Mouse (Mus musculus): Measurements from ENCODE around the gene Bola1. TPM values are rescaled to one million over a fixed set of nuclear protein-coding genes. Genes with fewer than 3 reads are reported as not detected.
A peak's percentile ranks its signal among the peaks of the same experiment; 100 is the strongest.

Bola1 gene
- polyA plus RNA-seq, 1 experiment: 61.3 TPM

DNA sequence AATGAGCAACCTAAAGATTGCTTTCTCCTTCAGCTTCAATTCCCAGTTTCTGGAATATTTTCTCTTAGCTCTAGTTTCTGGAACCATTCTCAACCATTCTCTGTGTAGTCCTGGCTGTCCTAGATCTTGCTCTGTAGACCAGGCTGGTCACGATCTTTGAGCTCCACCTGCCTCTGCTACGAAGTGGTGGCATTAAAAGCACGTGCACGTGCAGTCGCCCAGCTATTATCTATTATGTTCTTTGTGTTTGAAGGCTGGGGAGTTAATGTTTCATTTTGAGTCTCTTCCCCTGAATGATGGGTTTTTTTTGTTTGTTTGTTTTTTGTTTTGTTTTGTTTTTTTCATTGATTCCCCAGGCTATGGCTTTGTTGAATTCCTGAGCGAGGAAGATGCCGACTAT, 46.3 kb downstream of the Bola1 start:
- Histone ChIP-seq H3K4me1 (ENCODE audit: control insufficient read depth, insufficient read depth, low read length) (peaks cover 7% of the 10 kb centered on the region), H3K4me3 (replicated peaks; ENCODE audit: extremely low read depth, low read depth, low read length) (peak overlapping the region; percentile 92)
- TF ChIP-seq POLR2A (IDR thresholded peaks at IDR 0.05; ENCODE audit: borderline replicate concordance, extremely low read depth, low read depth, low read length) (no peak), CTCF (IDR thresholded peaks at IDR 0.05; ENCODE audit: insufficient read depth, low read length) (no peak)
- 34% methylated on average over 7 of the region's 7 CpGs for WGBS
- DNase-seq: no peak

DNA sequence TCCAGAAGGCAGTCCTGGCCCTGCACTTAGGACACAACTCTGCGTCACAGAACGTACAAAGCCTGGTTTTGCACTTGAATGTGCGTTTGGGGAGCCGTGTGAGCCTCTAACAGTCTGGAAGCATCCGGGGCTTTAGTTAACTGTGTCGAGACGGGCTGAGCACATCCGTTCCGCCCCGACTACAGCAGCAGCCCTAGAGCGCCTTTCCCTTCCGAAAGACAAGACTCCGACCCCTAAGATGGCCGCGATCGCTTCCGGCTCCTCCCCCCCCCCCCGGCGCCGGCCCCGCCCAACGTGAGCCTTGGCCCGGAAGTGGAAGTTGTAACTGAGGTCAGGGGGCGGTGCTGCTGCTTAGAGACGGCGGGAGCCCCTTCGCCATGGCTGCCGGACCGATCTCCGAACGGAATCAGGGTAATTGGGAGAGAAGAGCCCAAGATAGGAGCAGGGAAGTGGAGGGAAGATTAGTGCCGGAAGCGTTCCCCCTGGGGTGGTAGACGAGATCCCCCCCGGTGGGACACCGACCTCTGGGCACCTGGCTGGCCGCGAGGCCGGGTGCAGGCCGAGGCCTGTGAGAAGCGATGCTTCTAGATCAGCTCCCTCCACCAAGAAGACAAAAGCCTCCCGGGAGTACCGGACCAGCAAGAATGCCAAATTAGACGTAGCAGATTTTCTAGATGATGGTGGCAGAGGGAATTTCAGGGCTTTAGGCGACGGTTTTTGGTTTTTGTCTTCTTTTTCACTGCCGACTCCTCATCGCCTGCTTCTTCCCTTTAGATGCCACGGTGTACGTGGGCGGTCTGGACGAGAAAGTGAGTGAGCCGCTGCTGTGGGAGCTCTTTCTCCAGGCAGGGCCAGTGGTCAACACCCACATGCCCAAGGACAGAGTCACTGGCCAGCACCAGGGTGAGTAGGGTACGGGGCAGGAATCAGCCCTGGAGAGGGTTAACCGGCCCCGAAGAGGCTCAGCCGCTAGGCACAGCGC, 47.0 kb downstream of the Bola1 start, which contains the start of gene Sf3b4:
TSS of gene Sf3b4 (plus strand) at position 136 of the 982 bp plus-strand sequence.
- Histone ChIP-seq H3K4me1 (ENCODE audit: control insufficient read depth, insufficient read depth, low read length) (peaks cover 10% of the 10 kb centered on the region), H3K4me3 (replicated peaks; ENCODE audit: extremely low read depth, low read depth, low read length) (peak within 1 kb of the TSS; percentile 97)
- TF ChIP-seq POLR2A (IDR thresholded peaks at IDR 0.05; ENCODE audit: borderline replicate concordance, extremely low read depth, low read depth, low read length) (peak; percentile 99), CTCF (IDR thresholded peaks at IDR 0.05; ENCODE audit: insufficient read depth, low read length) (no peak)
- under 1% methylated on average over 57 of the region's 58 CpGs for WGBS
- DNase-seq: peak; percentile 85

DNA sequence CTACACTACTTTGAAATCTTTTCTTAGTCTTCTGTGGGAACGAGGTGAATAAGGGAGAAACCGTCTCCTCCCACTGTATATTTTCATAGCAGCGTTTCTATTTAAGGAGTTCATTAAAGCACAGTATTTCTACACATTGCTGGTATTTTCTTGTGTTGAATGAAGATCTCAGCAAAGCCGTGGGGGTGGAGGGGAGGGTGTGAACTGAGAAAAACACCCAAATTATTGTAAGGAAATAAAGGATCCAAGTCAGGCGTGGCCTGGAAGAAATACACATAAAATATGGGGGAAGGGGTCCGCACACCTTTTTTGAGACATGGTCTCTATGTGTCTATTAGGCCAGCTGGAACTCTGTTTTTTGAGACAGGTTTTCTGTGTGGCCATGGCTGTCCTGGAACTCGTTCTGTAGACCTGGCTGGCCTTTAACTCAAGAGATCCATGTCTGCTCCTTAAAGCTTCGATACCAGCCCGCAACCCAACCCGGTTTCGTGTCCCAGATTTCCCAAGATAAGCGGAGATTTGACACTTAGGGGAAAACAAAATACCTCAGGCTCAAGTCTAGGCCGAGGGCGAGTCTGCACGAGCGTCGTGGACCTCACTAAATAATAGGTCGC, 47.8 kb downstream of the Bola1 start:
- Histone ChIP-seq H3K4me3 (replicated peaks; ENCODE audit: extremely low read depth, low read depth, low read length) (peak overlapping the region; percentile 97), H3K4me1 (ENCODE audit: control insufficient read depth, insufficient read depth, low read length) (peaks cover 10% of the 10 kb centered on the region)
- TF ChIP-seq CTCF (IDR thresholded peaks at IDR 0.05; ENCODE audit: insufficient read depth, low read length) (no peak), POLR2A (IDR thresholded peaks at IDR 0.05; ENCODE audit: borderline replicate concordance, extremely low read depth, low read depth, low read length) (no peak)
- 10% methylated on average over 18 of the region's 18 CpGs for WGBS
- DNase-seq: peak; percentile 28

DNA sequence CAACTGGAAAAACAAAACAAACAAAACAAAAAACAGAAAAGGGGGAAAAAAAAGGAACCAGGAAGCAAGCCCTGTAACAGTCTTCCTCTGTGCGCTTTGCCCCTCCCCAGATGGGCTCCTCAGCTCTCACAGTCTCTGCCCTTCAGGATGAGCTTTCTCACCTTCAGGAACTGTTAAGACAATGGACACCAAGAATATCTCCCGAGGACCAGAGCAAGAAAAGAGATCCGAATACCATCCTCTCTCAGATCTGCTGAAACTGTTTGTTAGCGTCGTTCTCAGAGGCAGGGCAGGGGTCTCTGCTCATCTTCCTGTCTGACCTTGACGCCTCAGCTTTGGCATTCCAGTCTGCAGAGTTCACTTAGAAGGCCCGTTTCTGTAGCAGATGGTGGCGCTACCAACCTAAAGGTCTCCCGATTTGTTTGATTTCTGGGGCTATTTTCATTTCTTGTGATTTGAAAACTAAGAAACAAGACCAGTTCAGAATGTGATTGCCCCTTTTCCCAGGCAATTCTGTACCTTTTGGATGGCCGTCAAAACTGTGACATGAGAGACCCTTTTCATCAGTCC, 48.4 kb downstream of the Bola1 start:
- Histone ChIP-seq H3K4me1 (ENCODE audit: control insufficient read depth, insufficient read depth, low read length) (peaks cover 10% of the 10 kb centered on the region), H3K4me3 (replicated peaks; ENCODE audit: extremely low read depth, low read depth, low read length) (no peak overlapping the region)
- no peak for DNase-seq
- TF ChIP-seq POLR2A (IDR thresholded peaks at IDR 0.05; ENCODE audit: borderline replicate concordance, extremely low read depth, low read depth, low read length) (no peak), CTCF (IDR thresholded peaks at IDR 0.05; ENCODE audit: insufficient read depth, low read length) (no peak)
- WGBS: 41% methylated on average over 10 of the region's 10 CpGs

DNA sequence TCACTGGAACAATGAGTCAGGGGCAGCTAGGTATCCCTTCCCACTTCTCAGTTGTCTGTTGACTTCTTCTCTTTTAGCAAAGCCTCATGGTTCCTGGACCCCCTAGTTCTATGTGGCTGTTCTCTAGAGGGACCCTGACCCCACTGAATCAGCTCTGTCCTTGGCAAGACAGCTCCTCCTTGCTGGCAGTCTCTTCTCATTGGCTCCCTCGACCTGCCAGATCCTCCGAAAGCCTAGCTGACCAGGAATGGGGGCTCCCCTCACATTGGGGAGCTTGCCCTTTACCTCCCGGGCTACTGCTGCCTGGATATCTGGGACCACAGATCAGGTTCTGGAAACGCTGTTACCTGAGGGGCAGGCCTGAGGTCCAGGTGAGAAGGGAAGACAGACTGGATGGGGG, 49.2 kb downstream of the Bola1 start:
- TF ChIP-seq POLR2A (IDR thresholded peaks at IDR 0.05; ENCODE audit: borderline replicate concordance, extremely low read depth, low read depth, low read length) (no peak), CTCF (IDR thresholded peaks at IDR 0.05; ENCODE audit: insufficient read depth, low read length) (no peak)
- 83% methylated on average over 4 of the region's 4 CpGs for WGBS
- H3K4me1 ChIP-seq (ENCODE audit: control insufficient read depth, insufficient read depth, low read length): peaks cover 10% of the 10 kb centered on the region
- no peak for DNase-seq
- no peak overlapping the region for H3K4me3 ChIP-seq (replicated peaks; ENCODE audit: extremely low read depth, low read depth, low read length)

DNA sequence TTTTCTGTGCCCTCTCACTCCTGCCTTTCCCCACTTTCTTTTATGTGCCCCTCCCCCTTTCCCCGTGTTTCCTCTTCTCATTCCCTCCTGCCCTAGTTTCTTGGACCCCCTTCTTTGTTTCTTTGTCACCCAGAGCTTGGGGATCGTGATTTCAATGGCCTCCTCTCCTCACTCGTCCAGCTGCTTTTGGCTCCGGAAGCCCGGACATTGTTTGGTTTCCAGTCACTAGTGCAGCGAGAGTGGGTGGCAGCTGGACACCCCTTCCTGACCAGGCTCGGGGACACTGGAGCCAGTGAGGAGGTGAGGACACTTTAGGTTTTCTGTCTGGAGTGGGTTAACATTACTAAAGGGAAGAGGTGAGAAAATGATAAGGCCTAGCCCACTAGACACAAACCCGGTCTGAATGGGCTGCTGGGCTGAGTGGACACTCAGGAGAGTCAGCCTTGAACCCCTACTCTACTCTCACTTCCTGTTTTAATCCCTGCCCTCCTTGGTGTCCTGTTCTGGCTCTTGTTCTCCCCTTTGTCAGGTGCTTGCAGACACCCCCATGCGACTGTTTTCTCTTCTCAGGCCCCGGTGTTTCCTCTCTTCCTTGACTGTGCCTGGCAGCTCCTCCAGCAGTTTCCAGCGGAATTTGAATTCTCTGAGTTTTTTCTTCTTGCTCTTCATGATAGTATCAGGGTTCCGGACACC, 50.9 kb downstream of the Bola1 start:
- Histone ChIP-seq H3K4me1 (ENCODE audit: control insufficient read depth, insufficient read depth, low read length) (peaks cover 10% of the 10 kb centered on the region), H3K4me3 (replicated peaks; ENCODE audit: extremely low read depth, low read depth, low read length) (no peak overlapping the region)
- no peak for DNase-seq
- TF ChIP-seq POLR2A (IDR thresholded peaks at IDR 0.05; ENCODE audit: borderline replicate concordance, extremely low read depth, low read depth, low read length) (no peak), CTCF (IDR thresholded peaks at IDR 0.05; ENCODE audit: insufficient read depth, low read length) (no peak)
- 37% methylated on average over 12 of the region's 12 CpGs for WGBS

DNA sequence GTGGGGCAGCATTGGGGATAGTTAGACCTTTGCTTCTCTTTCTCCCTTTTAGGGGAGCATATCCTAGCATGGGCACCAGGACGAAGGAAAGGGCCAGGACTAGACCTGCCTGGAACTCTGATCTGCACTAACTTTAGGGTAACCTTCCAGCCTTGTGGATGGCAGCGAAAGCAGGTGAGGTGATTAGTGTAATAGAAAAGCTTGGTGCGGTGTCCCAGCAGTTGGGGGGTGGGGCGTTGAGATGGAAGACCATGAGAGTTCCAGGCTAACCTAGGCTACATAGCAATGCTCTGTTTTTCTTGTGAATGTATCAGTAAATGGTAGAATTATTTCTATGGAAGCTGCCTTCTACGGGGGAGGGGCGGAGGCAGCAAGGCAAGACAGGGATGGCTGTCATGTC, 56.5 kb downstream of the Bola1 start:
- no peak overlapping the region for H3K4me3 ChIP-seq (replicated peaks; ENCODE audit: extremely low read depth, low read depth, low read length)
- TF ChIP-seq CTCF (IDR thresholded peaks at IDR 0.05; ENCODE audit: insufficient read depth, low read length) (no peak), POLR2A (IDR thresholded peaks at IDR 0.05; ENCODE audit: borderline replicate concordance, extremely low read depth, low read depth, low read length) (no peak)
- 92% methylated on average over 6 of the region's 6 CpGs for WGBS
- DNase-seq: no peak
- peaks cover 12% of the 10 kb centered on the region for H3K4me1 ChIP-seq (ENCODE audit: control insufficient read depth, insufficient read depth, low read length)

DNA sequence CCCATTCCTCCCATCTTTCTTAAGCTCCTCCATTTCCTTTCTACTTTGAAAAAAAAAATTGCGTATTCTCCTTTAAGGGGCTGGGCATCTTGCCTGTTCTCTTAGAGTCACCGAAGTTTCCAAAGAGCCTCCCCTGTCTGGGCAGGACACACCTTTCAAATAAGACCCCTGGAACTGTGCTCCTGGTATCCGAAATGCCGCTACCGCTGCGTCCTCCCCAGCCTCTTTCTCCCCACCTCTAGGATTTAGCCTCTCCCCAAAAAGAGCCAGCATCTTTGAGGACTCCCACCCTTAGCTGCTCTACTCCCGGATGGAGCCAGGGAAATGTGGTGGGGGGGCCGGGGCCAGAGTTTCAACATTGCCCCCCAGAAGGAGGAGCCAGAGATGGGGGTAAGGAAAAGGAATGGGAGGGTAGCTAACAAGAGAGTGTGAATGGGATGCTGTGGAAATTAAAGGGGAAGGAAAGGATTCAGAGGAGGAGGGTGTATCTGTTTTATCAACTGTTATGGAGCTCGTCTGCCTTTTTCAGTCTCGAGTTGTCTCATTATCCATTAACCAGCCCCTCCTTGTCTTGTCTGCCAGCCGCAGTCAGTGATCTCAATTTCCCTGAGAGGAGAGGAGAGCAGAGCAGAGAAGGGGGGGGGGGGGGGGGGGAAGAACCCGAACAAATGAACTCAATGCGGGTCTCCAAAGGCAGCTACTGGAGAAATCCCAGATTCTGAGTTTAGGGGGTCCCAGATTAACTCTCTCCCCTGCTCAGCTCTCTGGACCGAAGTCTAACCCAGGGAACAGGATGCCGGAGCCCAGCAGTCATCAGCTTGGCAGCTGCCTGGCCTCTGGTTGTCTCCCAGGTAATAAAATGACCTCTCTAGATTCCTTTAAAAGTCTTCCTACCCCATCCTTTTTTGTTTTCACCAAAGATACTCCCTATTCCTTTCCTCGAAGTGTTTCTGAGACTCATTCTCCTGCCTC, 57.4 kb downstream of the Bola1 start, which contains the start of gene Mtmr11:
TSS of gene Mtmr11 (plus strand) at position 136 of the 972 bp plus-strand sequence.
- peak within 1 kb of the TSS; percentile 74 for H3K4me3 ChIP-seq (replicated peaks; ENCODE audit: extremely low read depth, low read depth, low read length)
- peaks cover 11% of the 10 kb centered on the region for H3K4me1 ChIP-seq (ENCODE audit: control insufficient read depth, insufficient read depth, low read length)
- WGBS: 11% methylated on average over 16 of the region's 16 CpGs
- no peak for DNase-seq
- no peak for TF ChIP-seq CTCF (IDR thresholded peaks at IDR 0.05; ENCODE audit: insufficient read depth, low read length)
- peak; percentile 6; the same call in 1 of the 2 replicates for TF ChIP-seq POLR2A (IDR thresholded peaks at IDR 0.05; ENCODE audit: borderline replicate concordance, extremely low read depth, low read depth, low read length)

Measured in lung, adult 2 months (tissue).